Mouse (Mus musculus): ENCODE results near the gene Bnc2.

GRCm38 (mm10) chr4:84231251-84231650 lies 443.8 kb downstream of the Bnc2 start:
- TF ChIP-seq CTCF (IDR thresholded peaks at IDR 0.05; ENCODE audit: extremely low read depth, insufficient read depth, insufficient read length, insufficient replicate concordance) (no peak), POLR2A (IDR thresholded peaks at IDR 0.05; ENCODE audit: low read depth, low read length) (no peak)
